Mouse (Mus musculus) G1E (cell line): ENCODE results near the gene Sec61a1.

Experiments used
- CTCF ChIP-seq: IDR thresholded peaks from 2 replicates; pipeline ENCODE4 v1.5.1; 2012; ENCODE audit warnings: low read depth, low read length, inconsistent platforms, mixed read lengths
- GATA1 ChIP-seq: IDR thresholded peaks from 2 replicates; pipeline ENCODE4 v1.6.1; 2012; ENCODE audit warnings: borderline replicate concordance, low read length, inconsistent platforms, mixed read lengths
- GATA2 ChIP-seq: IDR thresholded peaks from 2 replicates; pipeline ENCODE4 v1.6.1; 2012; ENCODE audit warnings: low read depth, low read length, inconsistent platforms, borderline replicate concordance
- POLR2AphosphoS5 ChIP-seq: IDR thresholded peaks from 2 replicates; pipeline ENCODE4 v1.6.1; 2012; ENCODE audit warnings: low read depth, low read length, inconsistent platforms; ENCODE audit not compliant: insufficient replicate concordance
- TAL1 ChIP-seq: conservative IDR thresholded peaks from 2 replicates; pipeline ENCODE4 v1.6.1; 2012; ENCODE audit warnings: low read depth, low read length, inconsistent platforms, mixed read lengths

GRCm38 (mm10) chr6:88503044-88503443 lies 15.7 kb downstream of the Sec61a1 start:
- TF ChIP-seq POLR2AphosphoS5 (0 out of 2 replicates have a peak, but pooled peaks have one; percentile 31), CTCF (no peak), GATA2 (no peak), TAL1 (no peak), GATA1 (no peak)
